ENCODE assay signal across 20 mouse cellular contexts in the genomic region with DNA sequence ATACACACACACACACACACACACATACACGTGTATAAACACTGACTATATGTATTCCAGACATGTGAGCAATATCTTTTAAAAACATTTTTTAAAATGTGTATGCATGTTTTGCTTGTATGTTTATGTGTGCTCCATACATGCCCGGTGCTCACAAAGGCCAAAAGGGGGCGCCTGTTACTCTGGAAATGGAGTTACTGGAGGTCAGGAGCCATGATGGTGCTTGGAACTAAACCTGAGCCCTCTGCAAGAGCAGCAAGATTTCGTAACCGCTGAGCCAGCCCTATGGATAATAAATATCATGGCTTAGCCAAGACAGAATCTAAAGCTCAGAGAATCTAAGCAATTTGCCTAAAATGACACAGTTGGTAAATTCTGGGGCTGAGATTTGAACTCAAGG. TPM values are rescaled to one million over a fixed set of nuclear protein-coding genes. Genes with fewer than 3 reads are reported as not detected.
DNase-seq lines count a peak whose midpoint lies in the region; ATAC-seq and TF ChIP-seq lines count a peak whose summit lies in the region.
"Had no signal": no experiment of that assay in that cellular context is flagged by ENCODE, and none has a peak within 500 bp of the region (broad histone marks: within the 10 kb centered on the region; RNA-seq: fewer than 3 reads in every experiment).

No protein-coding gene starts in this region.

- H3K9ac ChIP-seq in kidney, embryonic 14.5 days (ENCODE audit: low read depth, low read length), result no peak overlapping the region
- no peak overlapping the region for H3K9ac ChIP-seq in liver, postnatal 0 days (replicated peaks)
- H3K9ac ChIP-seq in liver, embryonic 12.5 days, result no peak overlapping the region
- H3K9ac ChIP-seq in intestine, embryonic 15.5 days, result no peak overlapping the region
- H3K9ac ChIP-seq in heart, embryonic 12.5 days, result no peak overlapping the region
- H3K9ac ChIP-seq: forebrain, embryonic 15.5 days; heart, embryonic 13.5 days; hindbrain, embryonic 15.5 days; liver, embryonic 13.5 days had no signal

- H3K4me2 ChIP-seq in kidney, embryonic 14.5 days (replicated peaks; ENCODE audit: low read depth, low read length), result no peak overlapping the region
- peak overlapping the region; percentile 60 for H3K4me2 ChIP-seq in liver, postnatal 0 days (ENCODE audit: low read depth, low read length)
- no peak overlapping the region for H3K4me2 ChIP-seq in liver, embryonic 12.5 days
- peak overlapping the region; percentile 54 for H3K4me2 ChIP-seq in intestine, embryonic 15.5 days (replicated peaks)
- no peak overlapping the region for H3K4me2 ChIP-seq in heart, embryonic 12.5 days
- H3K4me2 ChIP-seq: forebrain, embryonic 15.5 days; heart, embryonic 13.5 days; hindbrain, embryonic 15.5 days; liver, embryonic 13.5 days had no signal

- 83% methylated on average over 5 of the region's 5 CpGs for WGBS in kidney, embryonic 14.5 days
- 81% methylated on average over 5 of the region's 5 CpGs for WGBS in liver, postnatal 0 days (ENCODE audit: insufficient replicate concordance)
- 72% methylated on average over 5 of the region's 5 CpGs for WGBS in liver, embryonic 12.5 days (ENCODE audit: insufficient replicate concordance)
- 70% methylated on average over 5 of the region's 5 CpGs for WGBS in intestine, embryonic 15.5 days
- 83% methylated on average over 5 of the region's 5 CpGs for WGBS in heart, embryonic 12.5 days

- H3K27me3 ChIP-seq in kidney, embryonic 14.5 days (ENCODE audit: control insufficient read depth, insufficient read depth, low read length), result no peaks in the 10 kb centered on the region
- H3K27me3 ChIP-seq in liver, postnatal 0 days (ENCODE audit: insufficient read depth, low read length), result no peaks in the 10 kb centered on the region
- H3K27me3 ChIP-seq in liver, embryonic 12.5 days (replicated peaks), result no peaks in the 10 kb centered on the region
- H3K27me3 ChIP-seq in intestine, embryonic 15.5 days (replicated peaks), result no peaks in the 10 kb centered on the region
- H3K27me3 ChIP-seq in heart, embryonic 12.5 days (replicated peaks), result no peaks in the 10 kb centered on the region
- H3K27me3 ChIP-seq: forebrain, embryonic 15.5 days; heart, embryonic 13.5 days; hindbrain, embryonic 15.5 days; liver, embryonic 13.5 days; megakaryocyte, embryonic 14.5 days had no signal

- H3K27ac ChIP-seq in kidney, embryonic 14.5 days (ENCODE audit: low read depth, low read length), result no peak overlapping the region
- H3K27ac ChIP-seq in liver, postnatal 0 days (ENCODE audit: low read depth), result peak overlapping the region; percentile 50
- H3K27ac ChIP-seq in liver, embryonic 12.5 days, result no peak overlapping the region
- H3K27ac ChIP-seq in intestine, embryonic 15.5 days, result peak overlapping the region; percentile 24
- H3K27ac ChIP-seq in heart, embryonic 12.5 days (ENCODE audit: poor library complexity, severe bottlenecking), result no peak overlapping the region
- H3K27ac ChIP-seq: forebrain, embryonic 15.5 days; heart, embryonic 13.5 days; hindbrain, embryonic 15.5 days; liver, embryonic 13.5 days had no signal

- no peaks in the 10 kb centered on the region for H3K36me3 ChIP-seq in kidney, embryonic 14.5 days (ENCODE audit: control insufficient read depth, insufficient read depth, low read length)
- no peaks in the 10 kb centered on the region for H3K36me3 ChIP-seq in liver, postnatal 0 days (replicated peaks; ENCODE audit: insufficient read depth, low read length)
- H3K36me3 ChIP-seq in liver, embryonic 12.5 days, result no peaks in the 10 kb centered on the region
- H3K36me3 ChIP-seq in intestine, embryonic 15.5 days, result no peaks in the 10 kb centered on the region
- H3K36me3 ChIP-seq in heart, embryonic 12.5 days, result no peaks in the 10 kb centered on the region
- H3K36me3 ChIP-seq: forebrain, embryonic 15.5 days; hindbrain, embryonic 15.5 days; liver, embryonic 13.5 days had no signal

- no peak for DNase-seq in kidney, postnatal 4 days
- no peak for DNase-seq in liver, postnatal 0 days
- DNase-seq in urinary bladder, postnatal 36 days (ENCODE audit: low spot score in 2 of 2), result no peak
- DNase-seq in ovary, adult 18-20 months (ENCODE audit: low spot score), result no peak
- DNase-seq: adrenal gland, adult 2 months; cerebellum, postnatal 10 days; embryo, embryonic 11 days; heart, postnatal 36 days; liver, embryonic 13.5 days; lung, postnatal 10 days; spleen, adult 18-20 months; thymus, postnatal 4 days had no signal

- peaks cover 25% of the 10 kb centered on the region for H3K4me1 ChIP-seq in kidney, embryonic 14.5 days (ENCODE audit: control insufficient read depth, insufficient read depth, low read length)
- peaks cover 22% of the 10 kb centered on the region for H3K4me1 ChIP-seq in liver, postnatal 0 days (ENCODE audit: insufficient read depth)
- peaks cover 13% of the 10 kb centered on the region; the same call in 1 of the 2 replicates for H3K4me1 ChIP-seq in liver, embryonic 12.5 days
- peaks cover 31% of the 10 kb centered on the region for H3K4me1 ChIP-seq in intestine, embryonic 15.5 days (replicated peaks)
- H3K4me1 ChIP-seq in heart, embryonic 12.5 days (replicated peaks), result peaks cover 29% of the 10 kb centered on the region

- ATAC-seq in kidney, embryonic 14.5 days (ENCODE audit: low FRiP score, low TSS enrichment), result no peak
- ATAC-seq in liver, postnatal 0 days, result no peak
- no peak for ATAC-seq in liver, embryonic 12.5 days
- no peak for ATAC-seq in intestine, embryonic 15.5 days
- no peak for ATAC-seq in heart, embryonic 12.5 days (ENCODE audit: insufficient number of reproducible peaks, low FRiP score)
- ATAC-seq: forebrain, embryonic 15.5 days had no signal

- H3K4me3 ChIP-seq in kidney, embryonic 14.5 days (ENCODE audit: low read length), result peak overlapping the region; percentile 31; the same call in 1 of the 2 replicates
- H3K4me3 ChIP-seq in liver, postnatal 0 days (ENCODE audit: low read depth, low read length), result 0 out of 2 replicates have a peak overlapping the region, but pooled peaks have one; percentile 14
- no peak overlapping the region for H3K4me3 ChIP-seq in liver, embryonic 12.5 days
- peak overlapping the region; percentile 44 for H3K4me3 ChIP-seq in intestine, embryonic 15.5 days (replicated peaks)
- no peak overlapping the region for H3K4me3 ChIP-seq in heart, embryonic 12.5 days
- H3K4me3 ChIP-seq: forebrain, embryonic 15.5 days; heart, embryonic 13.5 days; hindbrain, embryonic 15.5 days; liver, embryonic 13.5 days; megakaryocyte, embryonic 14.5 days had no signal

- TF ChIP-seq EP300 in liver, postnatal 0 days (IDR thresholded peaks at IDR 0.05; ENCODE audit: low read depth), result no peak

- no peaks in the 10 kb centered on the region for H3K9me3 ChIP-seq in kidney, embryonic 14.5 days (ENCODE audit: control insufficient read depth, low read length)
- H3K9me3 ChIP-seq in liver, postnatal 0 days (ENCODE audit: low read length), result no peaks in the 10 kb centered on the region
- no peaks in the 10 kb centered on the region for H3K9me3 ChIP-seq in liver, embryonic 12.5 days (replicated peaks)
- no peaks in the 10 kb centered on the region for H3K9me3 ChIP-seq in intestine, embryonic 15.5 days
- no peaks in the 10 kb centered on the region for H3K9me3 ChIP-seq in heart, embryonic 12.5 days (replicated peaks)
- H3K9me3 ChIP-seq: forebrain, embryonic 15.5 days; heart, embryonic 13.5 days; hindbrain, embryonic 15.5 days; liver, embryonic 13.5 days had no signal

- 0 out of 2 replicates have a peak, but pooled peaks have one; percentile 14 for TF ChIP-seq CTCF in liver, postnatal 0 days (IDR thresholded peaks at IDR 0.05; ENCODE audit: low read depth)

RNA-seq across cellular contexts. Expression of a gene that starts 52.7 kb away (rescaled TPM):
- polyA plus RNA-seq in kidney, embryonic 14.5 days (2014; fragmentation: Nextera tagmentation; extraction: Ambion mirVana), result 21.5 and 24.2 TPM in 2 replicates
- polyA plus RNA-seq in liver, postnatal 0 days (2015; fragmentation: Nextera tagmentation; extraction: Ambion mirVana), result 4.0 and 4.8 TPM in 2 replicates
- 3.9 and 4.2 TPM in 2 replicates for polyA plus RNA-seq in liver, embryonic 12.5 days (2016; fragmentation: Nextera tagmentation; extraction: Ambion mirVana)
- polyA plus RNA-seq in intestine, embryonic 15.5 days (2015; fragmentation: Nextera tagmentation; extraction: Ambion mirVana), result 35.9 and 37.0 TPM in 2 replicates
- polyA plus RNA-seq in heart, embryonic 12.5 days (2016; fragmentation: Nextera tagmentation; extraction: Ambion mirVana), result 11.8 and 11.9 TPM in 2 replicates

Comparison
In these comparisons a context has a peak if more than half of its experiments do, and no peak if none do; other contexts are left out.
1. H3K27ac ChIP-seq: peak in liver, postnatal 0 days (single experiment) and intestine, embryonic 15.5 days (single experiment); none in kidney, embryonic 14.5 days (single experiment), liver, embryonic 12.5 days (single experiment) and heart, embryonic 12.5 days (single experiment).
2. H3K4me2 ChIP-seq: peak in liver, postnatal 0 days (single experiment) and intestine, embryonic 15.5 days (single experiment); none in kidney, embryonic 14.5 days (single experiment), liver, embryonic 12.5 days (single experiment) and heart, embryonic 12.5 days (single experiment).
3. H3K4me3 ChIP-seq: peak in kidney, embryonic 14.5 days (single experiment), liver, postnatal 0 days (single experiment) and intestine, embryonic 15.5 days (single experiment); none in liver, embryonic 12.5 days (single experiment) and heart, embryonic 12.5 days (single experiment).